Mouse (Mus musculus): ENCODE measurements at regions not wholly inside any gene's neighbourhood (a gene's known extent, or its start where the extent isn't known, plus 50 kb on each side); places are given as distances from the start of the nearest gene placed in this dataset.
A peak's percentile ranks its signal among the peaks of the same experiment; 100 is the strongest.

- DNase-seq (ENCODE audit: low spot score in 2 of 2) = no peak
Observed at GRCm38 (mm10) chr17:4424451-4425168, 569.5 kb upstream of the Arid1b start.

- no peak for DNase-seq (ENCODE audit: low spot score in 2 of 2)
Observed at GRCm38 (mm10) chr17:4425342-4425741, 568.8 kb upstream of the Arid1b start.

- DNase-seq (ENCODE audit: low spot score in 2 of 2) = no peak
Observed at GRCm38 (mm10) chr17:4429036-4429435, 565.1 kb upstream of the Arid1b start.

- no peak for DNase-seq (ENCODE audit: low spot score in 2 of 2)
Observed at GRCm38 (mm10) chr17:4445606-4446005, 548.5 kb upstream of the Arid1b start.

GRCm38 (mm10) chr17:4457491-4457890 lies 536.6 kb upstream of the Arid1b start:
- DNase-seq (ENCODE audit: low spot score in 2 of 2) = no peak

- no peak for DNase-seq (ENCODE audit: low spot score in 2 of 2)
Observed at GRCm38 (mm10) chr17:4461541-4461940, 532.6 kb upstream of the Arid1b start.

GRCm38 (mm10) chr17:4464286-4464880 lies 529.7 kb upstream of the Arid1b start:
- DNase-seq (ENCODE audit: low spot score in 2 of 2) = no peak

- DNase-seq (ENCODE audit: low spot score in 2 of 2) = no peak
Observed at GRCm38 (mm10) chr17:4465741-4466140, 528.4 kb upstream of the Arid1b start.

- no peak for DNase-seq (ENCODE audit: low spot score in 2 of 2)
Observed at GRCm38 (mm10) chr17:4472412-4472811, 521.7 kb upstream of the Arid1b start.

- no peak for DNase-seq (ENCODE audit: low spot score in 2 of 2)
Observed at GRCm38 (mm10) chr17:4474350-4474749, 519.8 kb upstream of the Arid1b start.

- DNase-seq (ENCODE audit: low spot score in 2 of 2) = no peak
Observed at GRCm38 (mm10) chr17:4475665-4476064, 518.5 kb upstream of the Arid1b start.

GRCm38 (mm10) chr17:4494392-4494791 lies 499.7 kb upstream of the Arid1b start:
- no peak for DNase-seq (ENCODE audit: low spot score in 2 of 2)

- DNase-seq (ENCODE audit: low spot score in 2 of 2) = no peak
Observed at GRCm38 (mm10) chr17:4500504-4500903, 493.6 kb upstream of the Arid1b start.

GRCm38 (mm10) chr17:4501029-4501428 lies 493.1 kb upstream of the Arid1b start:
- no peak for DNase-seq (ENCODE audit: low spot score in 2 of 2)

- DNase-seq (ENCODE audit: low spot score in 2 of 2) = no peak
Observed at GRCm38 (mm10) chr17:4504951-4505350, 489.2 kb upstream of the Arid1b start.

GRCm38 (mm10) chr17:4509506-4509905 lies 484.6 kb upstream of the Arid1b start:
- DNase-seq (ENCODE audit: low spot score in 2 of 2) = no peak

GRCm38 (mm10) chr17:4516141-4516540 lies 478.0 kb upstream of the Arid1b start:
- peak; percentile 32 to 48 for DNase-seq (ENCODE audit: low spot score in 2 of 2)

- peak in 1 of 2 experiments; percentile 17 for DNase-seq (ENCODE audit: low spot score in 2 of 2)
Observed at GRCm38 (mm10) chr17:4516846-4517245, 477.3 kb upstream of the Arid1b start.

- no peak for DNase-seq (ENCODE audit: low spot score in 2 of 2)
Observed at GRCm38 (mm10) chr17:4521031-4521430, 473.1 kb upstream of the Arid1b start.

GRCm38 (mm10) chr17:4526466-4526865 lies 467.7 kb upstream of the Arid1b start:
- DNase-seq (ENCODE audit: low spot score in 2 of 2) = no peak

- DNase-seq (ENCODE audit: low spot score in 2 of 2) = no peak
Observed at GRCm38 (mm10) chr17:4532126-4532525, 462.0 kb upstream of the Arid1b start.

GRCm38 (mm10) chr17:4540435-4540834 lies 453.7 kb upstream of the Arid1b start:
- DNase-seq (ENCODE audit: low spot score in 2 of 2) = no peak

GRCm38 (mm10) chr17:4541020-4541743 lies 452.9 kb upstream of the Arid1b start:
- no peak for DNase-seq (ENCODE audit: low spot score in 2 of 2)

All from frontal cortex, postnatal 14 days (tissue).